Mouse (Mus musculus) testis, adult 2 months (tissue): Measurements from ENCODE around the gene Il18bp.

Experiments used
- CTCF ChIP-seq: fragments of 200-500 bp; IDR thresholded peaks from 2 replicates; pipeline ENCODE4 v1.5.1; 2012; ENCODE audit warnings: low read depth, mild to moderate bottlenecking, inconsistent platforms, low read length, moderate library complexity; ENCODE audit not compliant: control insufficient read depth, insufficient read depth, insufficient replicate concordance
- POLR2A ChIP-seq: fragments of 200-500 bp; IDR thresholded peaks from 2 replicates; pipeline ENCODE4 v1.6.1; 2012; ENCODE audit warnings: low read depth, mild to moderate bottlenecking, inconsistent platforms, low read length, moderate library complexity; ENCODE audit not compliant: control insufficient read depth

DNA sequence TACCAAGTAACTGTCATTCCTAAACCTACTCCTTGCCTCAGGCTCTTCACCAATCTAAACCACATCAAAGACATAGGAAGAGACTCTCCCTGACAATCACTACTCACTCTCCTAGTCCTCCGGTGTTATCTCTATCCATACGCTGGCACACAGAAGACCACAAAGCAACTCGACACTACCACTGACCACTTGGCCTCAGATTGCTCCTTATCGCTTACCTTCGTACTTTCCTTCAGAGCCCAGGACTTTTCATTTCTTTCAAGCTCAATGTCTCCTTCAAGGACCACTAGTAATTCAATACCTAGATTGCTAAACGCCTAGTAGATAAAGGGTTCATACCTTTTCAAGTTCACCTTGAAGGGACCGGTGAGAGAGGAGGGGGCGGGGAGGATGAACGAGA lies 45.4 kb upstream of the Il18bp start:
- TF ChIP-seq CTCF (no peak), POLR2A (no peak)
